Mouse (Mus musculus): Measurements from ENCODE around the gene Klk1b27. TPM values are rescaled to one million over a fixed set of nuclear protein-coding genes. Genes with fewer than 3 reads are reported as not detected.

Gene Klk1b27
- not detected for polyA plus RNA-seq (2014; fragmentation: Illumina TruSeq; extraction: RNeasy Lipid Tissue Mini Kit (QIAGEN cat#74804); ENCODE audit: low read depth, low replicate concordance)

GRCm38 (mm10) chr7:44051990-44052389, at the start of gene Klk1b27:
Gene Klk1b27, plus strand, starts transcription at chr7:44052290.

GRCm38 (mm10) chr7:44011868-44012267, 40.2 kb upstream of the Klk1b27 start, which contains the start of gene Klk1b26:
Gene Klk1b26, plus strand, starts transcription at chr7:44012168.

GRCm38 (mm10) chr7:44102028-44102427, 49.9 kb downstream of the Klk1b27 start, which contains the start of gene Klk1b21:
Gene Klk1b21, plus strand, starts transcription at chr7:44102328.

Other genes starting within 250 kb of the Klk1b27 start
- not detected for gene Klk7, start 241.0 kb upstream of the Klk1b27 start, polyA plus RNA-seq (2014; fragmentation: Illumina TruSeq; extraction: RNeasy Lipid Tissue Mini Kit (QIAGEN cat#74804); ENCODE audit: low read depth, low replicate concordance)
- not detected for gene Klk6, start 227.8 kb upstream of the Klk1b27 start, polyA plus RNA-seq (2014; fragmentation: Illumina TruSeq; extraction: RNeasy Lipid Tissue Mini Kit (QIAGEN cat#74804); ENCODE audit: low read depth, low replicate concordance)
- gene Klk5, start 210.3 kb upstream of the Klk1b27 start, polyA plus RNA-seq (2014; fragmentation: Illumina TruSeq; extraction: RNeasy Lipid Tissue Mini Kit (QIAGEN cat#74804); ENCODE audit: low read depth, low replicate concordance), result not detected
- not detected for gene Klk4, start 171.1 kb upstream of the Klk1b27 start, polyA plus RNA-seq (2014; fragmentation: Illumina TruSeq; extraction: RNeasy Lipid Tissue Mini Kit (QIAGEN cat#74804); ENCODE audit: low read depth, low replicate concordance)
- not detected for gene Klk15, start 118.5 kb upstream of the Klk1b27 start, polyA plus RNA-seq (2014; fragmentation: Illumina TruSeq; extraction: RNeasy Lipid Tissue Mini Kit (QIAGEN cat#74804); ENCODE audit: low read depth, low replicate concordance)
- not detected for gene Klk1b8, start 101.6 kb upstream of the Klk1b27 start, polyA plus RNA-seq (2014; fragmentation: Illumina TruSeq; extraction: RNeasy Lipid Tissue Mini Kit (QIAGEN cat#74804); ENCODE audit: low read depth, low replicate concordance)
- not detected for gene Klk1b1, start 85.5 kb upstream of the Klk1b27 start, polyA plus RNA-seq (2014; fragmentation: Illumina TruSeq; extraction: RNeasy Lipid Tissue Mini Kit (QIAGEN cat#74804); ENCODE audit: low read depth, low replicate concordance)
- not detected for gene Klk1b9, start 76.2 kb upstream of the Klk1b27 start, polyA plus RNA-seq (2014; fragmentation: Illumina TruSeq; extraction: RNeasy Lipid Tissue Mini Kit (QIAGEN cat#74804); ENCODE audit: low read depth, low replicate concordance)
- not detected for gene Klk1b11, start 56.4 kb upstream of the Klk1b27 start, polyA plus RNA-seq (2014; fragmentation: Illumina TruSeq; extraction: RNeasy Lipid Tissue Mini Kit (QIAGEN cat#74804); ENCODE audit: low read depth, low replicate concordance)
- 0.45 TPM for gene Klk1b26, start 40.1 kb upstream of the Klk1b27 start, polyA plus RNA-seq (2014; fragmentation: Illumina TruSeq; extraction: RNeasy Lipid Tissue Mini Kit (QIAGEN cat#74804); ENCODE audit: low read depth, low replicate concordance)
- gene Klk1b21, start 50.0 kb downstream of the Klk1b27 start, polyA plus RNA-seq (2014; fragmentation: Illumina TruSeq; extraction: RNeasy Lipid Tissue Mini Kit (QIAGEN cat#74804); ENCODE audit: low read depth, low replicate concordance), result not detected
- gene Klk1b22, start 60.4 kb downstream of the Klk1b27 start, polyA plus RNA-seq (2014; fragmentation: Illumina TruSeq; extraction: RNeasy Lipid Tissue Mini Kit (QIAGEN cat#74804); ENCODE audit: low read depth, low replicate concordance), result not detected
- not detected for gene Klk1b16, start 84.5 kb downstream of the Klk1b27 start, polyA plus RNA-seq (2014; fragmentation: Illumina TruSeq; extraction: RNeasy Lipid Tissue Mini Kit (QIAGEN cat#74804); ENCODE audit: low read depth, low replicate concordance)
- gene Klk1b24, start 135.9 kb downstream of the Klk1b27 start, polyA plus RNA-seq (2014; fragmentation: Illumina TruSeq; extraction: RNeasy Lipid Tissue Mini Kit (QIAGEN cat#74804); ENCODE audit: low read depth, low replicate concordance), result not detected
- not detected for gene Klk1b3, start 145.9 kb downstream of the Klk1b27 start, polyA plus RNA-seq (2014; fragmentation: Illumina TruSeq; extraction: RNeasy Lipid Tissue Mini Kit (QIAGEN cat#74804); ENCODE audit: low read depth, low replicate concordance)
- gene Klk1b4, start 155.1 kb downstream of the Klk1b27 start, polyA plus RNA-seq (2014; fragmentation: Illumina TruSeq; extraction: RNeasy Lipid Tissue Mini Kit (QIAGEN cat#74804); ENCODE audit: low read depth, low replicate concordance), result not detected
- not detected for gene Klk1b5, start 163.7 kb downstream of the Klk1b27 start, polyA plus RNA-seq (2014; fragmentation: Illumina TruSeq; extraction: RNeasy Lipid Tissue Mini Kit (QIAGEN cat#74804); ENCODE audit: low read depth, low replicate concordance)
- gene Klk1, start 173.1 kb downstream of the Klk1b27 start, polyA plus RNA-seq (2014; fragmentation: Illumina TruSeq; extraction: RNeasy Lipid Tissue Mini Kit (QIAGEN cat#74804); ENCODE audit: low read depth, low replicate concordance), result not detected
- gene Gm36864, start 183.9 kb downstream of the Klk1b27 start, polyA plus RNA-seq (2014; fragmentation: Illumina TruSeq; extraction: RNeasy Lipid Tissue Mini Kit (QIAGEN cat#74804); ENCODE audit: low read depth, low replicate concordance), result not detected
- 0.68 TPM for gene 1700028J19Rik, start 194.4 kb downstream of the Klk1b27 start, polyA plus RNA-seq (2014; fragmentation: Illumina TruSeq; extraction: RNeasy Lipid Tissue Mini Kit (QIAGEN cat#74804); ENCODE audit: low read depth, low replicate concordance)
- gene 2410002F23Rik, start 194.4 kb downstream of the Klk1b27 start, polyA plus RNA-seq (2014; fragmentation: Illumina TruSeq; extraction: RNeasy Lipid Tissue Mini Kit (QIAGEN cat#74804); ENCODE audit: low read depth, low replicate concordance), result 18.5 TPM
- not detected for gene Acp4, start 205.1 kb downstream of the Klk1b27 start, polyA plus RNA-seq (2014; fragmentation: Illumina TruSeq; extraction: RNeasy Lipid Tissue Mini Kit (QIAGEN cat#74804); ENCODE audit: low read depth, low replicate concordance)
- not detected for gene Gm15517, start 209.2 kb downstream of the Klk1b27 start, polyA plus RNA-seq (2014; fragmentation: Illumina TruSeq; extraction: RNeasy Lipid Tissue Mini Kit (QIAGEN cat#74804); ENCODE audit: low read depth, low replicate concordance)

Measured in heart, adult 10 weeks (tissue).